Mouse (Mus musculus) embryonic facial prominence, embryonic 12.5 days (tissue): Measurements from ENCODE around the gene Mia3. TPM values are rescaled to one million over a fixed set of nuclear protein-coding genes. Genes with fewer than 3 reads are reported as not detected.
A peak's percentile ranks its signal among the peaks of the same experiment; 100 is the strongest.
"Not testable (repeated sequence)": the region's sequence is repeated elsewhere in the genome, so short reads cannot be mapped to it uniquely, and the experiment has no call there.

Source experiments
- ATAC-seq: fragments of 200-750 bp; cut with Nextera tagmentation; 2 replicates; pipeline ENCODE4 v1.8.0; 2017; ENCODE audit not compliant: insufficient number of reproducible peaks, insufficient read depth, low FRiP score, low TSS enrichment
- H3K27ac ChIP-seq: fragments of 300-500 bp; sonication (generic); 2 replicates; pipeline ENCODE4 v1.5.1; 2016; ENCODE audit warnings: mild to moderate bottlenecking
- H3K27me3 ChIP-seq: fragments of 300-500 bp; sonication (generic); 2 replicates; pipeline ENCODE4 v1.6.1; 2016; ENCODE audit warnings: mild to moderate bottlenecking, moderate library complexity
- H3K36me3 ChIP-seq: fragments of 300-500 bp; sonication (generic); 2 replicates; pipeline ENCODE4 v1.6.1; 2016; ENCODE audit warnings: mild to moderate bottlenecking
- H3K4me1 ChIP-seq: fragments of 300-500 bp; sonication (generic); 2 replicates; pipeline ENCODE4 v1.6.1; 2016
- H3K4me2 ChIP-seq: fragments of 300-500 bp; sonication (generic); replicated peaks from 2 replicates; pipeline ENCODE4 v1.6.1; 2016; ENCODE audit warnings: mild to moderate bottlenecking, moderate library complexity
- H3K4me3 ChIP-seq: fragments of 300-500 bp; sonication (generic); 2 replicates; pipeline ENCODE4 v1.5.1; 2016; ENCODE audit warnings: mild to moderate bottlenecking
- H3K9ac ChIP-seq: fragments of 300-500 bp; sonication (generic); 2 replicates; pipeline ENCODE4 v1.6.1; 2016; ENCODE audit warnings: mild to moderate bottlenecking, moderate library complexity
- H3K9me3 ChIP-seq: fragments of 300-500 bp; sonication (generic); 2 replicates; pipeline ENCODE4 v1.6.1; 2016; ENCODE audit warnings: mild to moderate bottlenecking, moderate library complexity
- WGBS: fragments of 180-500 bp; shearing (Covaris S2); methylation state at CpG from one replicate; pipeline ENCODE4 v1.1.7; 2016; 5-methylcytosine and 5-hydroxymethylcytosine counted together
- polyA plus RNA-seq: library from polyadenylated mRNA; unstranded; fragments of >200 nt; fragmentation: Nextera tagmentation; extraction: Ambion mirVana; gene quantifications from 2 replicates; pipeline ENCODE4 v1.2.1, GENCODE M21; 2016

The Mia3 gene
- polyA plus RNA-seq, 1 experiment from 2014 or later, result 128 TPM

GRCm38 (mm10) chr1:183374728-183375127 is 5.4 kb upstream of the Mia3 start:
- Histone ChIP-seq H3K4me2 (no peak overlapping the region), H3K27ac (no peak overlapping the region), H3K9me3 (0 out of 2 replicates have a peak, but pooled peaks cover 3% of the 10 kb centered on the region), H3K36me3 (no peaks in the 10 kb centered on the region), H3K4me1 (peaks cover 5% of the 10 kb centered on the region; the same call in 1 of the 2 replicates), H3K9ac (no peak overlapping the region), H3K27me3 (no peaks in the 10 kb centered on the region), H3K4me3 (no peak overlapping the region)
- WGBS, result 74% methylated on average over 5 of the region's 5 CpGs
- no peak for ATAC-seq

DNA sequence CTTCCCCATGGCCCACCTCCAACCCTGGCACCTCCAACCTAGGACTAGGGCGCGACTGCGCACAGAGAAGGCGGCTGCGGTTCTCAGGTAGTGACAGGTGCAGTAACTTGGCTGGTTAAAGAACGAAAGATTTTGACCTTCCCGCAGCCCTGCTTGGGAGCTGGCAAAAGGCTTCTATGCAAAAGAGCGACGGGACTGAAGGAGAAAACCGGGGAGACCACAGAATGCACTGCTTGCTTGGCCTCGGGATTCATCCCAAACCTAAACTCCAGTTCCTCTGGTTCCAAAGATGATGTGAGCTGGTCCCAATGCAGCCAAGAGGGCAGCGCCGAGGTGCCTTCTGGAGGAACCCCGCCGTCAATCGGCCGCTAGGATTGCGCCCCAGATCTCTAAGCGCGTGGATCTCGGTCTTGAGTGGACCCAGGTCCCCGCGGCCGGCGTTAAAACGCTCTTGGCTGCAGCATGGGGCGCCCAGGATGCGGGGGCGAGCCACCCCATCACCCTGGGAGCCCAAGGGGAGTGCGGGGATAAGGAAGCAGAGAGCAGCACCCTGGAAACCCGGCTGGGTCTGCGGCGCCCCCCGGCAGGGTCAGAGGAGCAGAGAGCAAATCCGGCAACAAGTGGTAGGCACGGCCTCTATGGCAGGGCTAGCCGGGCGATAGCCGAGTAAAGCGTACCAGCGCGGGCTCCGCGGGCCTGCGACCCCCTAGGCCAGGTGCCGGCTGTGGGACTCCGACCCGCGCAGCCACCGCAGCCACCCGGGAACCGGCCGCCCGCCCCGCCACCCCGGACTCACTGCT is 552 bp downstream of the Mia3 start:
- Histone ChIP-seq H3K4me1 (peaks cover 17% of the 10 kb centered on the region), H3K9ac (peak overlapping the region; percentile 89), H3K36me3 (peaks cover 19% of the 10 kb centered on the region), H3K4me2 (peak overlapping the region; percentile 86), H3K27ac (peak overlapping the region; percentile 37; the same call in 1 of the 2 replicates), H3K9me3 (no peaks in the 10 kb centered on the region), H3K4me3 (peak overlapping the region; percentile 79), H3K27me3 (no peaks in the 10 kb centered on the region)
- peak; percentile 53 for ATAC-seq
- 2% methylated on average over 55 of the region's 56 CpGs for WGBS

DNA sequence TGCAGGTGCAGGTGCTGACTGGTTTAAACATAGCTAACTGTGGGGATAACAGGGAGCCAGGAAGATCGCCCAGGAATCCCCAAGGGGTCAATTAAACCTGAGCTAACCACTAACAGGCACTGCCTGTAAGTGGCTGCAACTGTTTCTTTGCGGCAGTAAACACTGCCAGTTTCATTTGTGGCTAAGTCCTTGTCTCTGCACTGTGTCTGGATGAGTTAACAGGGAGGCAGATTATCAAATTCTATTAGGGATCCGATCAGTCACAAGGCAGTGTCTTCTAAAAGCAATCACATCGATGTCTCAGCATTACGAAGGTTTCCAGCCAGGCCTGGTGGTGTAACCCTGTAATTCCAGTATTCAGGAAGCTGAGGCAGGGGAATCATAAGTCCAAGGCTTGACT is 3.0 kb downstream of the Mia3 start:
- no peak for ATAC-seq
- H3K27me3 ChIP-seq, result no peaks in the 10 kb centered on the region
- H3K4me1 ChIP-seq, result peaks cover 17% of the 10 kb centered on the region
- H3K4me2 ChIP-seq, result no peak overlapping the region
- WGBS, result 80% methylated on average over 5 of the region's 5 CpGs
- no peak overlapping the region for H3K27ac ChIP-seq
- no peak overlapping the region for H3K9ac ChIP-seq
- peaks cover 26% of the 10 kb centered on the region for H3K36me3 ChIP-seq
- H3K9me3 ChIP-seq, result no peaks in the 10 kb centered on the region
- H3K4me3 ChIP-seq, result no peak overlapping the region

DNA sequence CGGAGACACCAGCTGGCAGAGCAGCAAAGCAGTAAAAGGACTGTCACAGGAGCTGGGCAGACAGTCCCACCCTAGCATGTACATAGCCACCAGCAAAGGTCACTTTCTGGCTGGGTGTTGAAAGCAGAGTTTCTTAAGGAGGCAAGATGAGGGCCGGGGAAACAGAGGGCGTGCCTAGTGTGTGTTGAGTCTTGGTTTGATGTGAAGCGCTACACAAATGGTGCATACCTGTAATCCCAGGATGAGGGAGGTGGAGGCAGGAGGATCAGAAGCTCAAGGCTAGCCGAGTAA is 5.8 kb downstream of the Mia3 start:
- 94% methylated on average over 5 of the region's 5 CpGs for WGBS

DNA sequence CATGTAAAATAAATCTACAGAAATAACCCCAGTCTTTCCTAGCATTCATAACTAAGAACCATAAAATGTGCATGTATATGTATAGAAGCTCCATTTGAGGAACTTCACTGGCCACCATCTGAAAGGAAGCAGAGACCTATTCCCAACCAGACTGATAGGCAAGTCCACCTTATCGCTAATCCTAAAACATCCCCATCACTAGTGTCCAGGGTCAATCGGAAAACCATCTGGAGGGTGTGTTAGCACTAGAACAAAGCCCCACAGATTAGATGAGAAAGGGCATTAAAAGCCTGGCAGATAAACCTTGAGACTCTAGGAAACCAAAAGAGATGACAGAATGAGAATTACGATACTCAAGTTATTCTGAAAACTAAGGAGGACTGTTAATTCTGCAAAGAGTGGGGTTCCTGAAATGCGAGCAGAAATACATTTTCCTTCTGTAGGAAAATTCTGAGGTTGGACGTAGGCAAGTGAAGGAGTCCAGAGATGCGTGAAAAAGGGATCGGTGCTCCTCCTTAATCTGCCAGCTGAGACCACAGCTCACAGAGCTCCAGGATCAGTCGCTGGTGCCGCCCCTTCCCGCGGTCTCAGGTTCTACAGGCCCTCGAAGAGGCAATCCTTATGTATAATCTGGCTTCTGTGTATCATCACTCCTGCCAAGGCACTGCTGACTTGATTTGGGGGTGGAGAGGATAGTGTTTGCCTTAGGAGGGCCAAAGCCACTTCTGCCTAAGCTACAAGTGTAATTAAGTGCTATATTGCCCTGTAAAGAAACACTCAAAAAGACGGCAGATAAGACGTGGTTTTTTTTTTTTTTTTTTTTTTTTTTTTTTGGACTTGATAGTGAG is 6.4 kb downstream of the Mia3 start:
- no peak overlapping the region for H3K9ac ChIP-seq
- no peaks in the 10 kb centered on the region for H3K27me3 ChIP-seq
- H3K36me3 ChIP-seq, result peaks cover 54% of the 10 kb centered on the region
- H3K4me2 ChIP-seq, result no peak overlapping the region
- no peak for ATAC-seq
- H3K27ac ChIP-seq, result no peak overlapping the region
- no peak overlapping the region for H3K4me3 ChIP-seq
- 89% methylated on average over 14 of the region's 14 CpGs for WGBS
- no peaks in the 10 kb centered on the region for H3K9me3 ChIP-seq
- H3K4me1 ChIP-seq, result peaks cover 3% of the 10 kb centered on the region

More for the DNA sequence above, 5.8 kb downstream of the Mia3 start:
- Histone ChIP-seq H3K36me3 (peaks cover 49% of the 10 kb centered on the region), H3K4me2 (no peak overlapping the region), H3K9me3 (no peaks in the 10 kb centered on the region), H3K27me3 (no peaks in the 10 kb centered on the region), H3K4me1 (peaks cover 9% of the 10 kb centered on the region), H3K4me3 (no peak overlapping the region), H3K9ac (no peak overlapping the region), H3K27ac (no peak overlapping the region)
- ATAC-seq, result no peak

GRCm38 (mm10) chr1:183362301-183362700 is 7.1 kb downstream of the Mia3 start:
- H3K9me3 ChIP-seq, result no peaks in the 10 kb centered on the region
- WGBS, result 96% methylated on average over 5 of the region's 5 CpGs
- no peak for ATAC-seq
- H3K9ac ChIP-seq, result no peak overlapping the region
- no peaks in the 10 kb centered on the region for H3K4me1 ChIP-seq
- peaks cover 60% of the 10 kb centered on the region for H3K36me3 ChIP-seq
- no peak overlapping the region for H3K4me3 ChIP-seq
- no peaks in the 10 kb centered on the region for H3K27me3 ChIP-seq
- no peak overlapping the region for H3K27ac ChIP-seq
- H3K4me2 ChIP-seq, result no peak overlapping the region

- no peaks in the 10 kb centered on the region for H3K9me3 ChIP-seq
- H3K4me3 ChIP-seq, result no peak overlapping the region
- no peak overlapping the region for H3K27ac ChIP-seq
- no peak overlapping the region for H3K9ac ChIP-seq
- H3K4me2 ChIP-seq, result no peak overlapping the region
- no peak for ATAC-seq
- H3K4me1 ChIP-seq, result no peaks in the 10 kb centered on the region
- H3K36me3 ChIP-seq, result peaks cover 70% of the 10 kb centered on the region
- 91% methylated on average over 3 of the region's 3 CpGs for WGBS
- H3K27me3 ChIP-seq, result no peaks in the 10 kb centered on the region
Measured at GRCm38 (mm10) chr1:183358901-183359300, 10.5 kb downstream of the Mia3 start.

DNA sequence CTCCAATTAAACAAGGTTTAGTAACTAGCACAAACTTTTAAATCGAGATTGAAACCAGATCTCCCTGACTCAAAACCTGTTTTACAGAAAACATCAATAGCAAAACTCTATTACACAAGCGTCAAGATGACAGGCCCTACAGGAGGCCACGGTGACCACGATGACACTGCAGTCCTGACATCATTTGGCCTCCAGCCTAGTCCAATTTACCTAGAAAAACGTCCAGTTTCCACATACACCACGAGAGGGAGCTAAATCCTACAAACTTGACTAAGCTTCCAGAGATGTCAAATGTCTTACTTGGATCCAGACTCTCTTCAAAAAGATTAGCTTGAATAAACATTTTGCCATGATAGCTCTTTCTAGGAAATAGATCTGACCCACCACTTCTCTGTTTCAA is 19.5 kb downstream of the Mia3 start:
- no peak for ATAC-seq
- peaks cover 59% of the 10 kb centered on the region for H3K36me3 ChIP-seq
- H3K27me3 ChIP-seq, result no peaks in the 10 kb centered on the region
- H3K4me3 ChIP-seq, result no peak overlapping the region
- WGBS, result 28% methylated on average over 6 of the region's 6 CpGs
- H3K27ac ChIP-seq, result no peak overlapping the region
- no peak overlapping the region for H3K9ac ChIP-seq
- H3K4me2 ChIP-seq, result no peak overlapping the region
- H3K9me3 ChIP-seq, result no peaks in the 10 kb centered on the region
- peaks cover 11% of the 10 kb centered on the region for H3K4me1 ChIP-seq

GRCm38 (mm10) chr1:183345817-183346195 is 23.5 kb downstream of the Mia3 start:
- Histone ChIP-seq H3K36me3 (peaks cover 37% of the 10 kb centered on the region), H3K27me3 (no peaks in the 10 kb centered on the region), H3K4me3 (peak overlapping the region; percentile 93), H3K9ac (peak overlapping the region; percentile 86), H3K27ac (no peak overlapping the region), H3K4me2 (peak overlapping the region; percentile 89), H3K9me3 (no peaks in the 10 kb centered on the region), H3K4me1 (peaks cover 13% of the 10 kb centered on the region)
- WGBS, result 7% methylated on average over 10 of the region's 10 CpGs
- ATAC-seq, result peak; percentile 47

GRCm38 (mm10) chr1:183344886-183345816 is 24.2 kb downstream of the Mia3 start:
- peak; percentile 91 for ATAC-seq
- under 1% methylated on average over 71 of the region's 72 CpGs for WGBS
- Histone ChIP-seq H3K4me1 (peaks cover 13% of the 10 kb centered on the region), H3K4me2 (peak overlapping the region; percentile 89), H3K9me3 (no peaks in the 10 kb centered on the region), H3K27me3 (no peaks in the 10 kb centered on the region), H3K27ac (peak overlapping the region; percentile 70), H3K4me3 (peak overlapping the region; percentile 93), H3K36me3 (peaks cover 34% of the 10 kb centered on the region), H3K9ac (peak overlapping the region; percentile 86)

GRCm38 (mm10) chr1:183342902-183343301 is 26.5 kb downstream of the Mia3 start:
- 100% methylated on average over 1 of the region's 1 CpGs for WGBS
- H3K36me3 ChIP-seq, result peaks cover 27% of the 10 kb centered on the region
- not testable (repeated sequence) for H3K9me3 ChIP-seq

More at GRCm38 (mm10) chr1:183342902-183343301, 26.5 kb downstream of the Mia3 start:
- H3K9ac ChIP-seq, H3K4me2 ChIP-seq, H3K27ac ChIP-seq, H3K4me3 ChIP-seq, H3K27me3 ChIP-seq, ATAC-seq: not testable (repeated sequence)
- peaks cover 13% of the 10 kb centered on the region for H3K4me1 ChIP-seq
